Mouse (Mus musculus): ENCODE data around the gene Rlf.

- no peak for TF ChIP-seq POLR2A (IDR thresholded peaks at IDR 0.05; ENCODE audit: insufficient read depth, low read length)
- TF ChIP-seq CTCF (IDR thresholded peaks at IDR 0.05; ENCODE audit: low read depth, low read length): no peak
These were observed 26.0 kb upstream of the Rlf start for GRCm38 (mm10) chr4:121240637-121241611.
